Mouse (Mus musculus) CD4-positive, CD25-positive, alpha-beta regulatory T cell, adult 2 months (primary cell): Measurements from ENCODE around the gene Fam72a.

Experiments used
- DNase-seq: peaks from one replicate; pipeline ENCODE4 v3.0.0-alpha.2; 2012; ENCODE audit warnings: low read depth, low spot score

Gene Fam72a

DNA sequence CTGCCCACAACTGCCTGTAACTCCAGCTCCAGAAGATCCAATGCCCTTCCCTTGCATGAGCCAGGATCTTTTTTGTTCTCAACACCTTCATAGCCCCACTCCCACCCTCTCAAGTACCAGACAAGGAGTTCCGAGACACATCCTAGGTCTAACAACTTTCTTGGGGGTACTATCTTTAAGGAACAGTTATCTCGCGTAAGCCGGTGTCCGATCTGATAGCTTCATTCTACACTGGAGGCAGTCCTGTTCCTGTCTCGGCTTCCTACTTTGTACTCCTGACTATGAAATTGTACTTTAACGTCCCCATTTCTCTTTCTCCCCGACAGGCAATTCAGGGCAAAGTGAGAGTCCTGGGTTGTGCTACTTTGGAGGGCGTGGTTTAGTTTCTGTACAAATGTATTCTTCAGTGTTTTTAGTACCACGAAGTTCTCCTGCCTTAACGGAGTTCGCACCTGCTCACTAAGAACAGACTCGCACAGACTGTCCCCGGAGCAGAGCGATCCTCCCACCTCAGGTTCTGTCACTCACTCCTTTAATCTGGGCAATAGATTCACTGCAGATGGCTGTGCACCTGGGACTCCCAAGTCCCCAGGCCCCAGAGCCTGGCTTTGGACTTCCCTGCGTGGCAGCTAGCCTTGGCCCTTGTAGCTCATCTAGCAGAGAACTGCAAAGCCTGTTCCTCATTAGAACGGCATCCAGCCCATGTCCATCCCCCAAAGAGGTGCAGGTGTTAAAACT lies 51.4 kb downstream of the Fam72a start:
- DNase-seq: no peak

DNA sequence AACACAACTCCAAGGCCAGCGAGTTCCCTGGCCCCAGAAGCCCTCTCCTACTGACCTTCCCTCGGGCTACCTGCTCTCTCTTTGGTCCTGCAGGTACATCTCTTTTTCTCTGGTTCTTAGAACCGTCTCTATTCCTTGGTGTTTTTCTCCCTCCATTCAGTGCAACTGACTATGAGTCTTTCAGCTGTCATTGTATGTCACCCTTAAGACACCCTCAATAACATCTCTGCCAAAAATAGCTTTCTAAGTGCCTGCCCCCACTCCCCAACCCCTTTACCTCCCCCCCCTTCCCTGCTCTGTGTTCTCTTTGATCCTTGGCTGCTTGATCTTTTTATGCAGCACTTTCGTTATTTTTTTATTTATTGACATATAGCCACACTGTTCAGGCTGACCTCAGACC lies 52.7 kb downstream of the Fam72a start:
- DNase-seq: peak; percentile 8

DNA sequence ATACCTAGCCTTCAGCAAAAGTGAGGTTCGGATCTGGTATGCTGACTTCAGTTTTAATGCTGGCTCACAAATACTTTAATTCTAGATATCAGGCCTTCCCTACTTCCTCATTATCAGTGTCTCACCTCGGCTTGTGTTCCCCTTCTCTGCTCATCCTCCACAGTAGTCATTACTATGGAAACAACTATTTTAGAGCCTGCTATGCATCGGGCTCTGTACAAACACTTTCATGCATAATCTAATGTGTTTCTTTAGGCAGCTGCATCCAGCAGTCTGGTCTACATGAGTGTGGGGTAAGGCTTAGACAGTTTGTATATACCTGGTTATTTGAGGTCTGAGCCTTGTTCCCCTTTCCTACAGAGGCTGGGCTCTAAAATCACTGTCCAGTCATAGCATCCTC lies 55.9 kb downstream of the Fam72a start:
- no peak for DNase-seq

DNA sequence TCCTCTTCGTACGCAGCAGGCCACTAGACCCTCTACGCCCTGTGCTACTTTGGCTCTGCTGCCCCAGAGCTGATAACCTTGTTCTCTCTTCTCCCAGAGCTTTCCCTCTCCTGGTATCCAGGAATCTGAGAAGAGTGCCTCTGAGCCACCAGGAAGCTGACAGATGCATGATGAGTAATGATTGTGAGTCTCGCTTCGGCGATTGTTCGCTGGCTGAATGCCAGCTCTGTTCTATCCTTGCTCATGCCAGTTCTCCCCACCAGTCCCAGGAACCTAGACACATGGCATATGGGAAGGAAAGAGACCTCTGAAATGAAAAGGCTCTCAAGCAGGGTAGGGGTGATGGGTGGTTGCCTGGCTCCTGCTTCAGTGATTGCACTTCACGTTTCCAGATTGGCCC lies 59.1 kb downstream of the Fam72a start:
- DNase-seq: no peak
